Mouse (Mus musculus) lung, adult 2 months (tissue): ENCODE data around the gene Pcdh20.

Experiments used
- CTCF ChIP-seq: fragments of 200-500 bp; IDR thresholded peaks from 2 replicates; pipeline ENCODE4 v1.5.1; 2011; ENCODE audit warnings: mild to moderate bottlenecking, low read length, control low read depth; ENCODE audit not compliant: insufficient read depth
- POLR2A ChIP-seq: fragments of 200-500 bp; IDR thresholded peaks from 2 replicates; pipeline ENCODE4 v1.6.1; 2011; ENCODE audit warnings: low read depth, mild to moderate bottlenecking, control low read depth, low read length, borderline replicate concordance; ENCODE audit errors: extremely low read depth

DNA sequence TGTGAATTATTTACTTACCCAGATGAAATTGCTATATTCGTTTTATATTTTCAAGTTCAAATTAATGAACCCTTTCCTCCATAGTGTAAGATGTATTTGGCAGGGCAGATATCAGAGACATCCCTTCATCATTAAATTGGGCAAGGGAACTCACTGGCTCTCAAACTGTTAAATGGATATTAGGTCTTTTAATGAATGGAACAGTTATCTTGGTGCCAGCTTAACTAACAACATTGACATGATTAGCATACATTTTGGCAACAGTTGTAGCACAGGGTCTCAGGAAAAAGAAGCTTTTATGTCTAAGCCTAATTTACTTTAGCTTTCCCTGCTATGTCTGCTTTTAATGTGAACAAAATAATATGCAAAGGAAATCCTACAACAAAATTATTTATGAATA, 6.8 kb downstream of the Pcdh20 start:
- TF ChIP-seq CTCF (no peak), POLR2A (no peak)
